Mouse (Mus musculus): ENCODE results near the gene Pank4. TPM values are rescaled to one million over a fixed set of nuclear protein-coding genes. Genes with fewer than 3 reads are reported as not detected.

Gene Pank4
- polyA plus RNA-seq, 1 experiment = 21.0 TPM

- H3K36me3 ChIP-seq (ENCODE audit: control insufficient read depth, insufficient read depth) = no peaks in the 10 kb centered on the region
- no peak overlapping the region for H3K4me3 ChIP-seq
- no peaks in the 10 kb centered on the region for H3K79me2 ChIP-seq (ENCODE audit: control insufficient read depth, insufficient read depth)
- no peak for TF ChIP-seq MYOG (IDR thresholded peaks at IDR 0.05; ENCODE audit: control insufficient read depth in 1 of 3, insufficient read depth in 1 of 3, insufficient read length in 2 of 3, low read depth in 2 of 3)
- TF ChIP-seq MAX (IDR thresholded peaks at IDR 0.05; ENCODE audit: low read depth) = no peak
- no peak overlapping the region for H3ac ChIP-seq (ENCODE audit: control insufficient read depth, insufficient read length)
- H3K4me2 ChIP-seq (ENCODE audit: low read depth) = no peak overlapping the region
- H3K27me3 ChIP-seq (ENCODE audit: control insufficient read depth, insufficient read depth, insufficient read length) = peaks cover 88% of the 10 kb centered on the region
These were observed 5.8 kb upstream of the Pank4 start for GRCm38 (mm10) chr4:154958171-154958570.

DNA sequence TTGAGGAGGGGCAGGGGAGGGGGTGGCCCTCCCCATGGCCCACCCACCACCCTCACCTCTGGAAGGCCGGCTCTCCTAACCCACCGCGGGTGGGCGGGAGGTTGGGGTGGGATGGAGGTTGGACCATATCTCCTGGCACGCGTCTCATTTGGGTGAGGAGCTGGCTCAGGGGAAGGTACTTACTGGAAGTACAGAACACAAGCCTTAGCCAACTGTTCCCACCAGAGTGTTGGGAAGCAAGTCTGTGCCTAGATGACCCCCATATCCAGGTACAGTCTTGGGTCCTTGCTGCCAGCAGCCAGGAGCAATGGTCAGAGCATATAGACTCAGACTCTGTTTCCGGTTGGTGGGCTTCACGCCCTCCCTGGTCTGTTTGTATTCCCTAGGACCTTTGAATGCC lies 5.3 kb upstream of the Pank4 start:
- Histone ChIP-seq H3K79me2 (ENCODE audit: control insufficient read depth, insufficient read depth) (no peaks in the 10 kb centered on the region), H3K36me3 (ENCODE audit: control insufficient read depth, insufficient read depth) (no peaks in the 10 kb centered on the region), H3K4me3 (no peak overlapping the region), H3K4me2 (ENCODE audit: low read depth) (no peak overlapping the region), H3K27me3 (ENCODE audit: control insufficient read depth, insufficient read depth, insufficient read length) (peaks cover 84% of the 10 kb centered on the region), H3ac (ENCODE audit: control insufficient read depth, insufficient read length) (no peak overlapping the region)
- no peak for TF ChIP-seq MYOG (IDR thresholded peaks at IDR 0.05; ENCODE audit: control insufficient read depth in 1 of 3, insufficient read depth in 1 of 3, insufficient read length in 2 of 3, low read depth in 2 of 3)
- no peak for TF ChIP-seq TCF12 (IDR thresholded peaks at IDR 0.05; ENCODE audit: insufficient read depth, poor library complexity, severe bottlenecking)
- no peak for TF ChIP-seq MYOD1 (IDR thresholded peaks at IDR 0.05; ENCODE audit: control insufficient read depth in 1 of 3, insufficient read length in 2 of 3, low read depth in 2 of 3)
- TF ChIP-seq SRF (IDR thresholded peaks at IDR 0.05; ENCODE audit: control insufficient read depth, insufficient read length, low read depth) = no peak
- no peak for TF ChIP-seq TCF3 (IDR thresholded peaks at IDR 0.05; ENCODE audit: insufficient read length, low read depth)
- no peak for TF ChIP-seq CEBPB (IDR thresholded peaks at IDR 0.05; ENCODE audit: insufficient read depth, poor library complexity, severe bottlenecking)
- TF ChIP-seq REST (IDR thresholded peaks at IDR 0.05; ENCODE audit: insufficient read depth, insufficient read length) = no peak
- TF ChIP-seq USF1 (IDR thresholded peaks at IDR 0.05; ENCODE audit: low read depth) = no peak
- no peak for TF ChIP-seq E2F4 (IDR thresholded peaks at IDR 0.05; ENCODE audit: insufficient read depth)
- TF ChIP-seq POLR2AphosphoS2 (IDR thresholded peaks at IDR 0.05; ENCODE audit: insufficient read length, low read depth) = no peak
- no peak for TF ChIP-seq MAX (IDR thresholded peaks at IDR 0.05; ENCODE audit: low read depth)
- no peak for TF ChIP-seq POLR2A (IDR thresholded peaks at IDR 0.05; ENCODE audit: insufficient read length, low read depth)

- H3K79me2 ChIP-seq (ENCODE audit: control insufficient read depth, insufficient read depth) = peaks cover 7% of the 10 kb centered on the region
- no peak overlapping the region for H3ac ChIP-seq (ENCODE audit: control insufficient read depth, insufficient read length)
- no peak overlapping the region for H3K4me2 ChIP-seq (ENCODE audit: low read depth)
- no peak for TF ChIP-seq MYOG (IDR thresholded peaks at IDR 0.05; ENCODE audit: control insufficient read depth in 1 of 3, insufficient read depth in 1 of 3, insufficient read length in 2 of 3, low read depth in 2 of 3)
- no peak for TF ChIP-seq E2F4 (IDR thresholded peaks at IDR 0.05; ENCODE audit: insufficient read depth)
- TF ChIP-seq REST (IDR thresholded peaks at IDR 0.05; ENCODE audit: insufficient read depth, insufficient read length) = no peak
- no peak for TF ChIP-seq TCF12 (IDR thresholded peaks at IDR 0.05; ENCODE audit: insufficient read depth, poor library complexity, severe bottlenecking)
- no peak for TF ChIP-seq SRF (IDR thresholded peaks at IDR 0.05; ENCODE audit: control insufficient read depth, insufficient read length, low read depth)
- no peak for TF ChIP-seq CEBPB (IDR thresholded peaks at IDR 0.05; ENCODE audit: insufficient read depth, poor library complexity, severe bottlenecking)
- no peak for TF ChIP-seq MAX (IDR thresholded peaks at IDR 0.05; ENCODE audit: low read depth)
- TF ChIP-seq MYOD1 (IDR thresholded peaks at IDR 0.05; ENCODE audit: control insufficient read depth in 1 of 3, insufficient read length in 2 of 3, low read depth in 2 of 3) = no peak
- TF ChIP-seq POLR2A (IDR thresholded peaks at IDR 0.05; ENCODE audit: insufficient read length, low read depth) = no peak
- TF ChIP-seq USF1 (IDR thresholded peaks at IDR 0.05; ENCODE audit: low read depth) = no peak
- TF ChIP-seq POLR2AphosphoS2 (IDR thresholded peaks at IDR 0.05; ENCODE audit: insufficient read length, low read depth) = no peak
- no peak for TF ChIP-seq TCF3 (IDR thresholded peaks at IDR 0.05; ENCODE audit: insufficient read length, low read depth)
- peaks cover 69% of the 10 kb centered on the region for H3K27me3 ChIP-seq (ENCODE audit: control insufficient read depth, insufficient read depth, insufficient read length)
- H3K4me3 ChIP-seq = no peak overlapping the region
- H3K36me3 ChIP-seq (ENCODE audit: control insufficient read depth, insufficient read depth) = no peaks in the 10 kb centered on the region
These were observed 3.8 kb upstream of the Pank4 start for GRCm38 (mm10) chr4:154960021-154960689.

DNA sequence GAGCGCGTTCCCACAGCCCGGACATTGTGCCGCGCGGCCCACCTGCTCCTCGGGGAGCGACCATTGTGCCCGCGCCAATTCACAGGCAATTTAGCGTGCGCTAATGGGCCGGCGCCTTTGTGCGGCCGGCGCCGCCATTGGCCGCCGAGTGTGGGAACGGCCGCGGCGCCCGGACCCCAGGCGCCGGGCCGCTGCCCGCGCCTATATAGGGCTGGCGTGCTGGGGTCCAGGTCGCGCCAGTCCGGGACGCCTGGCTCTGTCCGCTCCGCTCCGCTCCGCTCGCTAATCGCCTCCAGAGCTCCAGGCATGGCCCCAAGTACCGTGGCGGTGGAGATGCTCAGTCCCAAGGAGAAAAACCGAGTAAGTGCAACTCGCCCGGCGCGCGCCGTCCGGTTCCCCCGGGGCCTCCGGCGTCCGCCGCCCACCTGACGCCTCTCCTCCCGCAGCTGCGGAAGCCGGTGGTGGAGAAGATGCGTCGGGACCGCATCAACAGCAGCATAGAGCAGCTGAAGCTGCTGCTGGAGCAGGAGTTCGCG lies 3.2 kb upstream of the Pank4 start, which contains the start of gene Hes5:
TSS of gene Hes5 (plus strand) at position 234 of the 536 bp plus-strand sequence.
- Histone ChIP-seq H3K27me3 (ENCODE audit: control insufficient read depth, insufficient read depth, insufficient read length) (peaks cover 68% of the 10 kb centered on the region), H3K36me3 (ENCODE audit: control insufficient read depth, insufficient read depth) (no peaks in the 10 kb centered on the region), H3K4me2 (ENCODE audit: low read depth) (no peak within 1 kb of the TSS), H3K79me2 (ENCODE audit: control insufficient read depth, insufficient read depth) (peaks cover 13% of the 10 kb centered on the region), H3K4me3 (no peak within 1 kb of the TSS), H3ac (ENCODE audit: control insufficient read depth, insufficient read length) (no peak within 1 kb of the TSS)
- TF ChIP-seq USF1 (IDR thresholded peaks at IDR 0.05; ENCODE audit: low read depth) (no peak), MAX (IDR thresholded peaks at IDR 0.05; ENCODE audit: low read depth) (no peak), REST (IDR thresholded peaks at IDR 0.05; ENCODE audit: insufficient read depth, insufficient read length) (no peak)

DNA sequence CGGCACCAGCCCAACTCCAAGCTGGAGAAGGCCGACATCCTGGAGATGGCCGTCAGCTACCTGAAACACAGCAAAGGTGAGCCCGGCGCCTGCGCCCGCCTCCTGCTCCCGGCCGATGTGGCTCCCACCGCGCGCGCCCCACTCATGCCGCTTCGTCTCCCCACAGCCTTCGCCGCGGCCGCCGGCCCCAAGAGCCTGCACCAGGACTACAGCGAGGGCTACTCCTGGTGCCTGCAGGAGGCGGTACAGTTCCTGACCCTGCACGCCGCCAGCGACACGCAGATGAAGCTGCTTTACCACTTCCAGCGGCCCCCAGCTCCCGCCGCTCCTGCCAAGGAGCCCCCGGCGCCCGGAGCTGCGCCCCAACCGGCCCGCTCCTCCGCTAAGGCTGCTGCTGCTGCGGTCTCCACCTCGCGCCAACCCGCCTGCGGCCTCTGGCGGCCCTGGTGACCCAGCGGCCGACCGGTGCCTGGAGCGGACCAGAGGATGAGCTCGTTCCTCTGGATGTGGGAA lies 2.6 kb upstream of the Pank4 start:
- Histone ChIP-seq H3K36me3 (ENCODE audit: control insufficient read depth, insufficient read depth) (peaks cover 2% of the 10 kb centered on the region), H3K27me3 (ENCODE audit: control insufficient read depth, insufficient read depth, insufficient read length) (peaks cover 68% of the 10 kb centered on the region), H3ac (ENCODE audit: control insufficient read depth, insufficient read length) (no peak overlapping the region), H3K4me3 (no peak overlapping the region), H3K79me2 (ENCODE audit: control insufficient read depth, insufficient read depth) (peaks cover 19% of the 10 kb centered on the region), H3K4me2 (ENCODE audit: low read depth) (no peak overlapping the region)
- TF ChIP-seq E2F4 (IDR thresholded peaks at IDR 0.05; ENCODE audit: insufficient read depth) (no peak), CEBPB (IDR thresholded peaks at IDR 0.05; ENCODE audit: insufficient read depth, poor library complexity, severe bottlenecking) (no peak), TCF3 (IDR thresholded peaks at IDR 0.05; ENCODE audit: insufficient read length, low read depth) (no peak), MAX (IDR thresholded peaks at IDR 0.05; ENCODE audit: low read depth) (no peak), SRF (IDR thresholded peaks at IDR 0.05; ENCODE audit: control insufficient read depth, insufficient read length, low read depth) (no peak), MYOG (IDR thresholded peaks at IDR 0.05; ENCODE audit: control insufficient read depth in 1 of 3, insufficient read depth in 1 of 3, insufficient read length in 2 of 3, low read depth in 2 of 3) (no peak), POLR2A (IDR thresholded peaks at IDR 0.05; ENCODE audit: insufficient read length, low read depth) (no peak), POLR2AphosphoS2 (IDR thresholded peaks at IDR 0.05; ENCODE audit: insufficient read length, low read depth) (no peak), MYOD1 (IDR thresholded peaks at IDR 0.05; ENCODE audit: control insufficient read depth in 1 of 3, insufficient read length in 2 of 3, low read depth in 2 of 3) (no peak)
